Mouse (Mus musculus) midbrain, embryonic 14.5 days (tissue): ENCODE measurements at regions not wholly inside any gene's neighbourhood (a gene's known extent, or its start where the extent isn't known, plus 50 kb on each side); places are given as distances from the start of the nearest gene placed in this dataset.

Experiments used
- ATAC-seq: fragments of 200-750 bp; cut with Nextera tagmentation; 2 replicates; pipeline ENCODE4 v1.8.0; 2017; ENCODE audit warnings: moderate number of reproducible peaks, moderate library complexity; ENCODE audit not compliant: low FRiP score, low TSS enrichment
- DNase-seq: peaks from one replicate; pipeline ENCODE4 v3.0.0-alpha.2; 2015
- H3K27ac ChIP-seq: fragments of 300-500 bp; sonication (generic); replicated peaks from 2 replicates; pipeline ENCODE4 v1.5.1; 2014; ENCODE audit warnings: mild to moderate bottlenecking, low read depth, low read length, moderate library complexity
- H3K27me3 ChIP-seq: fragments of 300-500 bp; sonication (generic); 2 replicates; pipeline ENCODE4 v1.6.1; 2014; ENCODE audit warnings: low read length, control low read depth, mixed read lengths; ENCODE audit not compliant: control insufficient read depth, insufficient read depth
- H3K36me3 ChIP-seq: fragments of 300-500 bp; sonication (generic); 2 replicates; pipeline ENCODE4 v1.6.1; 2014; ENCODE audit warnings: low read length, control low read depth; ENCODE audit not compliant: control insufficient read depth, insufficient read depth
- H3K4me1 ChIP-seq: fragments of 300-500 bp; sonication (generic); 2 replicates; pipeline ENCODE4 v1.6.1; 2014; ENCODE audit warnings: mild to moderate bottlenecking, antibody characterized with exemption, low read length, control low read depth; ENCODE audit not compliant: control insufficient read depth, insufficient read depth
- H3K4me2 ChIP-seq: fragments of 300-500 bp; sonication (generic); 2 replicates; pipeline ENCODE4 v1.6.1; 2014; ENCODE audit warnings: mild to moderate bottlenecking, low read length, moderate library complexity
- H3K4me3 ChIP-seq: fragments of 300-500 bp; sonication (generic); replicated peaks from 2 replicates; pipeline ENCODE4 v1.5.1; 2014; ENCODE audit warnings: low read depth, low read length
- H3K9ac ChIP-seq: fragments of 300-500 bp; sonication (generic); replicated peaks from 2 replicates; pipeline ENCODE4 v1.6.1; 2014; ENCODE audit warnings: mild to moderate bottlenecking, low read length, moderate library complexity
- H3K9me3 ChIP-seq: fragments of 300-500 bp; sonication (generic); 2 replicates; pipeline ENCODE4 v1.6.1; 2016; ENCODE audit warnings: low read length, control low read depth, mixed read lengths; ENCODE audit not compliant: control insufficient read depth
- WGBS: fragments of 180-500 bp; shearing (Covaris S2); extraction: QIAGEN DNeasy Blood & Tissue Kit; methylation state at CpG from one replicate; pipeline ENCODE4 v1.1.7; 2014; 5-methylcytosine and 5-hydroxymethylcytosine counted together

DNA sequence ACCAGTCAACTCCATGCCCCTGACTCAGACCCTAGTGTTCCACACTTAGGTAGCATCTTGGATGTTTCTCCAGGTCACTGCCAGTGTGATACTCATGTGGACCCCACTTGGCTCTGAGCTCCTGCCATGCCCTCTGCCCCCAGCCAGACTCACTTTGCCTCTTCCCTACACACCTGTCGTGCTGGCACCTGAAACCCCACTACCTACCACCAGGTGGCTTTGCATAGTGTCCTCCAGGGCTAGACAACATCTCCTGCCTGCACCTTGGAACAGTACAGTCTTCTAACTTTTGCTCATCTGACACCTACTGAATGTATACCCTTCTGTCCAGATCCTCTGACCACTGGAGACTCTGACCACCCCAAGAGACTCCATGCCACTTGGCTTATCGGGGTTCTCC is 80.6 kb downstream of the Fam53a start:
- Histone ChIP-seq H3K4me1 (no peaks in the 10 kb centered on the region), H3K27ac (no peak overlapping the region), H3K27me3 (no peaks in the 10 kb centered on the region), H3K4me3 (no peak overlapping the region), H3K36me3 (no peaks in the 10 kb centered on the region), H3K9me3 (no peaks in the 10 kb centered on the region), H3K4me2 (no peak overlapping the region), H3K9ac (no peak overlapping the region)
- WGBS, result 82% methylated on average over 2 of the region's 2 CpGs
- DNase-seq, result no peak
- ATAC-seq, result no peak

DNA sequence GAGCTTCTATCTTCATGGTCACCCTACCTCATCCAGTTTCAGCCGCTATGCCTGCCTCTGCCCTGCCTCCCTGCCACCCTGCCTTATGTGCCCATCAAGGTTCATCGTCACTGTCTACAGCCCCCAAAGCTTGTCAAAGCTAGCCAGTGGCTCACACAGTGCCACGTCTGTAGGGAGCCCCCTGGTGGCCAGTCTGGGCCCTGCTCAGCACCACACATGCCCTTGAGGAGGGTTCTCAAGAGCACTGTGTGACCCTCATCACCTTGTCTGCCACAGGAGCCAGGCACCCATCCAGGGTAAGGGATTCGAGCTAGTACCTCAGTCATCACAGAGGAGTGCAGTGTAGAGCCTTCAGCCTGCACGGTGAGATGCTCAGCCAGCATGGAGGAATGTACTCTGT is 86.1 kb downstream of the Fam53a start:
- Histone ChIP-seq H3K9ac (no peak overlapping the region), H3K4me3 (no peak overlapping the region), H3K9me3 (no peaks in the 10 kb centered on the region), H3K36me3 (no peaks in the 10 kb centered on the region), H3K27me3 (peaks cover 16% of the 10 kb centered on the region), H3K27ac (no peak overlapping the region), H3K4me2 (no peak overlapping the region), H3K4me1 (peaks cover 15% of the 10 kb centered on the region)
- WGBS, result 19% methylated on average over 5 of the region's 5 CpGs
- DNase-seq (peak; percentile 79), ATAC-seq (0 out of 2 replicates have a peak, but pooled peaks have one; percentile 22)

DNA sequence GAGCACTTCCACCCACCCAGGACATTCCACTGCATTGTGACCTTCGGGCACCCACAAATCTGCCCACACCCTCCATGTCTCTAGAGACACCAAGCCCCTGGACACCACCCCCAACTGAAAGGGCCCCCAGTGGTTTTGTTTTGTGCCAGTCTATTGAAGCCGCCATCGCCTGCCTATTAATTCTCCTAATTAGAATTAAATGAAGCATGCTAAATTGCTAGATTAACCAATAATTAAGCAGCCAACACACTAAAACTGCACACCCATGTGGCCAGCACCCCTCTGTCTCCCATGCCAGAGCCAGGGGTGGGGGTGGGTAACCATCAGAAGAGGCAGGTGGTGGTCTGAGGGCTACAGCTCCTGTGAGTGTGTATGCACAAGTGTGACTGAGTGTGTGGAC is 86.8 kb downstream of the Fam53a start:
- H3K36me3 ChIP-seq, result no peaks in the 10 kb centered on the region
- peaks cover 19% of the 10 kb centered on the region for H3K27me3 ChIP-seq
- ATAC-seq, result no peak
- DNase-seq, result no peak
- H3K27ac ChIP-seq, result no peak overlapping the region
- H3K4me1 ChIP-seq, result peaks cover 15% of the 10 kb centered on the region
- H3K4me3 ChIP-seq, result no peak overlapping the region
- H3K9ac ChIP-seq, result no peak overlapping the region
- 68% methylated on average over 3 of the region's 3 CpGs for WGBS
- H3K9me3 ChIP-seq, result no peaks in the 10 kb centered on the region
- H3K4me2 ChIP-seq, result no peak overlapping the region

DNA sequence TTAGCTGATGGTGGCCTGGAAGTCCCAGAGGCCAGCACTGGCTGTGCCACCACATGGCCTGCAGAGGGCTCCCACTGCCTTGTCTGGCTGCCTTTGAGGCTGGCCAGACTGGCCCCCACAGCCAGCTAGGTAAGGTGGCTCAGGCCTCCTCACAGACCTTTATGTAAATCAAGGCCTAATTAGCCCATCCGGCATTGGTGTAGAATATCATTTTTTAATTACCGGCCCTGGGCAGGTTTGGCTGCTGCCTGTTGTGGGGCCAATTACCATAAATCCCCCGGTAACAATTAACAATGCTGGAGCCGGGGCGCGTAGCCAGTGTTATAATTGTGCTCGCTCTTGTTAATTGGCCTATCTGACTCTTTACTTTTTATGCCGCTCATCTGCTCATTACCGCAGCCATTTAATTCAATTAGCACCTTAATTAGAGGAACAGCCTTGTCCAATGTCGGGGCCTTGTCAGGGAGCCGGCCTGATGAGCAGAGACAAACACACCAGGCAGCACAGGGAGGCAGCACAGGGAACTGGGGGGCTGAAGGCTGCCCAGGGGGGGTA is 87.4 kb downstream of the Fam53a start:
- ATAC-seq, result peak; percentile 53; the same call in 1 of the 2 replicates
- Histone ChIP-seq H3K36me3 (no peaks in the 10 kb centered on the region), H3K4me1 (peaks cover 15% of the 10 kb centered on the region), H3K4me3 (no peak overlapping the region), H3K9me3 (no peaks in the 10 kb centered on the region), H3K9ac (no peak overlapping the region), H3K27me3 (peaks cover 22% of the 10 kb centered on the region), H3K4me2 (no peak overlapping the region), H3K27ac (no peak overlapping the region)
- WGBS, result 45% methylated on average over 11 of the region's 11 CpGs
- peak; percentile 72 for DNase-seq

DNA sequence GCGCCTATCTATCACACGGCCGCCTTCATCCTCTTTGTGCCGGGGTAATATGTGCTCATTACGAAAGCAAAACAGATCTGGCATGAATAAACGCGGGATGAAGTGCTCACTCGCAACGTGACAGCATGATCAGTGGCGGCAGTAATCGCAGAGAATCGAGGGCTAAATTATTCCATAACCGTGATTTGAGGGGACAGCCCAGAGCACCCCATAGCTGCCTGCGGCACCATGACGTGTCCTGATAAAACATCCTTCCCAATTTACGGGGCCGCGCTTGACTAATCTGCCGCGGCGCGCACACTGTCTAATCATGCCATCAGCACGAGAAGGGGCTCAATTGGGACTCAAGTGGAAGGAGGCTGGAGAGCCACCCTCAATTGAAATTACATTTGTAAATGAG is 89.2 kb downstream of the Fam53a start:
- peaks cover 33% of the 10 kb centered on the region for H3K27me3 ChIP-seq
- no peaks in the 10 kb centered on the region for H3K36me3 ChIP-seq
- no peaks in the 10 kb centered on the region for H3K9me3 ChIP-seq
- peak overlapping the region; percentile 49 for H3K4me2 ChIP-seq
- H3K4me3 ChIP-seq, result peak overlapping the region; percentile 13; the same call in 1 of the 2 replicates
- DNase-seq (peak; percentile 71), ATAC-seq (peak; percentile 11; the same call in 1 of the 2 replicates)
- no peak overlapping the region for H3K9ac ChIP-seq
- 14% methylated on average over 23 of the region's 23 CpGs for WGBS
- peaks cover 16% of the 10 kb centered on the region for H3K4me1 ChIP-seq
- H3K27ac ChIP-seq, result no peak overlapping the region

DNA sequence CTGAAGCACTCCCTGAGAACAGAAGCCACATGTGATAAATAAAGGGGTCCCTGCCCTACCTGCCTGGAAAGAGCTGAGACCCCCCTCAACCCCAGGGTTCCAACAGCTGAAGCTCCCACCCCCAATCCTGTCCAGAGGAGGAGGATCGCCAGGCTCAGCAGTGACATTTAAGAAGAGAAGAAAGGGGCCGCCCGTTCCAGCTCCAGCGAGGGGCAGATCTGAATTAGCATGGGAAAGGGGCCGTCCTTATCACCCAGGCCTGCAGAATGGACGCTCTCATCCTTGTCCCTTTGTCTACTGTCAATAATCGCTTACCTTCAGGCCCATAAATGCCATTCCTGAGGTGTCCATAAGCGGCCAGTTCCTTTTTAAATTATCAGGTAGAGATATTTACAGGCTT is 92.0 kb downstream of the Fam53a start:
- DNase-seq (no peak), ATAC-seq (no peak)
- no peak overlapping the region for H3K4me2 ChIP-seq
- no peaks in the 10 kb centered on the region for H3K36me3 ChIP-seq
- no peak overlapping the region for H3K4me3 ChIP-seq
- no peak overlapping the region for H3K9ac ChIP-seq
- H3K27me3 ChIP-seq, result peaks cover 44% of the 10 kb centered on the region
- H3K27ac ChIP-seq, result no peak overlapping the region
- no peaks in the 10 kb centered on the region for H3K9me3 ChIP-seq
- peaks cover 28% of the 10 kb centered on the region for H3K4me1 ChIP-seq
- WGBS, result 9% methylated on average over 8 of the region's 8 CpGs

DNA sequence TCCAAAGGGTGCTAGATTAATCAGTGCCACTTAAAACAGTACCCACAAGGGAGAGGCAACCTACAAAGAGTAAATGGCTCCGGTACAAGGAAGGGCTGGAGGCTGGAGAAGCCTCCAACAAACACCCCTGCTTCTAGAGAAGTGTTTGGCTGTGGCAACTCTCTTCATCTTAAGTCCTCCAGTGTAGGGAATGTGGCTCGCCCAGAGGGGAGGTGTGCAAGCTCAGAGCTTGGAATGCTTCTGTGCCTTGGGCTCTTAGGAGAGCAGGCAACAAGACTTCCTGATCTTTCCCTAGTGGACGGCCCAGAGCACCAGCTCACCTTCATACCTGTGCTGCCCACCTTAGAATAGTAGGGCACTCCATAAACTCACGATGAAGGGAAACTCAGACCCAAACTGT is 92.4 kb downstream of the Fam53a start:
- Histone ChIP-seq H3K4me3 (no peak overlapping the region), H3K27me3 (peaks cover 44% of the 10 kb centered on the region)
- ATAC-seq, result no peak

DNA sequence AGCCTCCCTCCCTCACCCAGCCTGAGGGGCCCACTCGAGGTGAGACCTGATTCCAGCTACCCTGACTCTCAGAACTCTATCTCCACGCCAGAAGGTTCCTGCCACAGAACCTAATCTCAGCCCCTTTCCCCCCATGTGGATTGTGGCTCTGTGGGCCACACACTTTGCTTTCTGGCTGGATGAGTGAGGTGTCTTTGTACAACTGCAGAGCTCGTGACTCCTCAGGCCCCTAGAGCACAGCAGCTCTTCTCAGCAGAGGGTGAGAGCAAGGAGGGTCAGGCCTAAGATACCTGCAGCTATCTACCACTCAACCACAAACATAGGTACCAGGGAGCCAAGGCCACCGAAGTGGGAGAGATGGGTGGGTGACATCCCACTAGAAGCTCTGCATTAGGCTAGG is 93.2 kb downstream of the Fam53a start:
- Histone ChIP-seq H3K9ac (no peak overlapping the region), H3K9me3 (no peaks in the 10 kb centered on the region), H3K4me3 (no peak overlapping the region), H3K27ac (no peak overlapping the region), H3K36me3 (no peaks in the 10 kb centered on the region), H3K4me1 (peaks cover 28% of the 10 kb centered on the region), H3K4me2 (no peak overlapping the region), H3K27me3 (peaks cover 44% of the 10 kb centered on the region)
- DNase-seq (no peak), ATAC-seq (no peak)
- WGBS, result 68% methylated on average over 4 of the region's 4 CpGs

More for the DNA sequence above, 92.4 kb downstream of the Fam53a start:
- Histone ChIP-seq H3K4me1 (peaks cover 28% of the 10 kb centered on the region), H3K9ac (no peak overlapping the region), H3K36me3 (no peaks in the 10 kb centered on the region), H3K9me3 (no peaks in the 10 kb centered on the region), H3K4me2 (no peak overlapping the region), H3K27ac (no peak overlapping the region)
- DNase-seq, result no peak
- WGBS, result 71% methylated on average over 4 of the region's 4 CpGs

DNA sequence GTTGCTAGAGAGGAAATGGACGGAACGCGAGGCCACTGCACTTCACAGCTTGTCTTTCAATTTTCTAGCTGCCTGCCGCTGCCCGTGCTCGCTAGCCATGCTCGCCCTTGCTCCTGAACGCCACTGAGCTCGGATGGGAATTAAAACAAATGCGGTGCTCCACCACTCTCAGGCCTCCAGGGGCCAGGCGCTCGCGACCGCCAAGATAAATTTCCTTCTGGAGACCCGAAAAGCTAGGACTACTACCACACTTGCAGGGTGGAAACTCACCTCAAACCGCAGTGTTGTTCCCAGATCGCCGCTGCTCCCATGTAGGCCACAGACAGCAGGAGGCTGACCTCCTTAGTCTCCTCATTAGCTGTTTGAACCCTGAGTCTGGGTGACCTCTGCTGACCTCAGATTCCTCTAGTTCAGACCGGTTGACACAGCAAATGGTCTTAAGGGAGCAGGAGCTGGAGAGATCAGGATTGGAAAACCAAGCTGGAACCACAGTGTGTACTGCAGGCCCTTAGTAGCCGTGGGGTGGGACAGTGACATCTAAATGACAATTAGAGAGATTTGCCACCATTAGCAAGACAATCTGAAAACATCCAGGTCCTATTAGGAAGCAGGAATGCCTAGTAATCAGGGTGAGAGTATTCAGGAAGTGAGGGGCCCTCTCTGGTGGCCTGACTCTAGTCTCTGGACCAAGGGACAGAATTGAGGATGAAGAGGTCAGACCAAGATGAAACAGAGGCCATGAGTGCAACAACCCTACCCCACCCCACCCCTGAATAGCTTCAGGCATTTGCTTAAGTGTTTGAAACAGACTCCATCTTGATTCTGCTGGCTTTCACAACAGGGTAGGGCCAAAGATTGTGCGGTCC is 94.1 kb downstream of the Fam53a start:
- H3K27me3 ChIP-seq, result peaks cover 39% of the 10 kb centered on the region
- 12% methylated on average over 21 of the region's 21 CpGs for WGBS
- H3K4me3 ChIP-seq, result no peak overlapping the region

More for the DNA sequence above, 94.1 kb downstream of the Fam53a start:
- no peaks in the 10 kb centered on the region for H3K9me3 ChIP-seq
- H3K27ac ChIP-seq, result no peak overlapping the region
- H3K36me3 ChIP-seq, result no peaks in the 10 kb centered on the region
- DNase-seq (peak; percentile 47), ATAC-seq (no peak)
- H3K4me2 ChIP-seq, result peak overlapping the region; percentile 41
- 0 out of 2 replicates have a peak overlapping the region, but pooled peaks have one; percentile 20 for H3K9ac ChIP-seq
- peaks cover 20% of the 10 kb centered on the region for H3K4me1 ChIP-seq
